Mouse (Mus musculus) hindbrain, embryonic 15.5 days (tissue): ENCODE measurements at regions not wholly inside any gene's neighbourhood (a gene's known extent, or its start where the extent isn't known, plus 50 kb on each side); places are given as distances from the start of the nearest gene placed in this dataset.

Source experiments
- ATAC-seq: fragments of 200-750 bp; cut with Nextera tagmentation; 2 replicates; pipeline ENCODE4 v1.8.0; 2017; ENCODE audit warnings: low read depth, moderate number of reproducible peaks, moderate TSS enrichment; ENCODE audit not compliant: low FRiP score
- H3K27ac ChIP-seq: fragments of 300-500 bp; sonication (generic); replicated peaks from 2 replicates; pipeline ENCODE4 v1.5.1; 2015; ENCODE audit warnings: mild to moderate bottlenecking, inconsistent platforms
- H3K27me3 ChIP-seq: fragments of 300-500 bp; sonication (generic); 2 replicates; pipeline ENCODE4 v1.6.1; 2015; ENCODE audit warnings: control low read depth, inconsistent platforms
- H3K36me3 ChIP-seq: fragments of 300-500 bp; sonication (generic); 2 replicates; pipeline ENCODE4 v1.6.1; 2015; ENCODE audit warnings: control low read depth, inconsistent platforms
- H3K4me1 ChIP-seq: fragments of 300-500 bp; sonication (generic); replicated peaks from 2 replicates; pipeline ENCODE4 v1.6.1; 2015; ENCODE audit warnings: control low read depth, inconsistent platforms
- H3K4me2 ChIP-seq: fragments of 300-500 bp; sonication (generic); 2 replicates; pipeline ENCODE4 v1.6.1; 2015; ENCODE audit warnings: moderate library complexity, mild to moderate bottlenecking, inconsistent platforms
- H3K4me3 ChIP-seq: fragments of 300-500 bp; sonication (generic); 2 replicates; pipeline ENCODE4 v1.5.1; 2015; ENCODE audit warnings: mild to moderate bottlenecking, inconsistent platforms
- H3K9ac ChIP-seq: fragments of 300-500 bp; sonication (generic); 2 replicates; pipeline ENCODE4 v1.6.1; 2015; ENCODE audit warnings: inconsistent platforms
- H3K9me3 ChIP-seq: fragments of 300-500 bp; sonication (generic); 2 replicates; pipeline ENCODE4 v1.6.1; 2016; ENCODE audit warnings: control low read depth, inconsistent platforms
- WGBS: fragments of 180-500 bp; shearing (Covaris S2); methylation state at CpG from one replicate; pipeline ENCODE4 v1.1.7; 2015; 5-methylcytosine and 5-hydroxymethylcytosine counted together

- no peak overlapping the region for H3K4me2 ChIP-seq
- H3K27me3 ChIP-seq: no peaks in the 10 kb centered on the region
- 96% methylated on average over 2 of the region's 2 CpGs for WGBS
- no peaks in the 10 kb centered on the region for H3K36me3 ChIP-seq
- no peak overlapping the region for H3K4me3 ChIP-seq
- no peak overlapping the region for H3K9ac ChIP-seq
- no peaks in the 10 kb centered on the region for H3K9me3 ChIP-seq
- H3K4me1 ChIP-seq: no peaks in the 10 kb centered on the region
- no peak overlapping the region for H3K27ac ChIP-seq
- no peak for ATAC-seq
Measured at GRCm38 (mm10) chr8:127662776-127663499, 599.2 kb downstream of the Pard3 start.

- H3K4me2 ChIP-seq: no peak overlapping the region
- no peak overlapping the region for H3K9ac ChIP-seq
- H3K36me3 ChIP-seq: no peaks in the 10 kb centered on the region
- H3K4me3 ChIP-seq: no peak overlapping the region
- H3K27me3 ChIP-seq: no peaks in the 10 kb centered on the region
- no peaks in the 10 kb centered on the region for H3K4me1 ChIP-seq
- ATAC-seq: no peak
- H3K27ac ChIP-seq: no peak overlapping the region
- H3K9me3 ChIP-seq: no peaks in the 10 kb centered on the region
- 72% methylated on average over 2 of the region's 2 CpGs for WGBS
Measured at GRCm38 (mm10) chr8:127666606-127667005, 602.9 kb downstream of the Pard3 start.

- Histone ChIP-seq H3K27ac (no peak overlapping the region), H3K4me1 (no peaks in the 10 kb centered on the region), H3K36me3 (no peaks in the 10 kb centered on the region), H3K27me3 (no peaks in the 10 kb centered on the region), H3K4me3 (no peak overlapping the region), H3K4me2 (no peak overlapping the region), H3K9ac (no peak overlapping the region), H3K9me3 (no peaks in the 10 kb centered on the region)
- ATAC-seq: no peak
- 63% methylated on average over 2 of the region's 2 CpGs for WGBS
Measured at GRCm38 (mm10) chr8:127668991-127669390, 605.3 kb downstream of the Pard3 start.

GRCm38 (mm10) chr8:127674063-127674462, 610.4 kb downstream of the Pard3 start:
- no peaks in the 10 kb centered on the region for H3K27me3 ChIP-seq
- H3K9ac ChIP-seq: no peak overlapping the region
- 90% methylated on average over 1 of the region's 1 CpGs for WGBS
- H3K4me2 ChIP-seq: no peak overlapping the region
- no peak overlapping the region for H3K27ac ChIP-seq
- no peaks in the 10 kb centered on the region for H3K4me1 ChIP-seq
- H3K36me3 ChIP-seq: no peaks in the 10 kb centered on the region
- ATAC-seq: no peak
- H3K9me3 ChIP-seq: no peaks in the 10 kb centered on the region
- H3K4me3 ChIP-seq: no peak overlapping the region

- Histone ChIP-seq H3K27me3 (no peaks in the 10 kb centered on the region), H3K9ac (no peak overlapping the region), H3K36me3 (no peaks in the 10 kb centered on the region), H3K4me3 (no peak overlapping the region), H3K4me2 (no peak overlapping the region), H3K9me3 (no peaks in the 10 kb centered on the region), H3K27ac (no peak overlapping the region), H3K4me1 (no peaks in the 10 kb centered on the region)
- WGBS: 82% methylated on average over 4 of the region's 4 CpGs
- no peak for ATAC-seq
Measured at GRCm38 (mm10) chr8:127675377-127675776, 611.7 kb downstream of the Pard3 start.

- Histone ChIP-seq H3K4me2 (no peak overlapping the region), H3K4me3 (no peak overlapping the region), H3K27me3 (no peaks in the 10 kb centered on the region), H3K4me1 (no peaks in the 10 kb centered on the region), H3K9me3 (no peaks in the 10 kb centered on the region), H3K9ac (no peak overlapping the region), H3K36me3 (no peaks in the 10 kb centered on the region), H3K27ac (no peak overlapping the region)
- 71% methylated on average over 3 of the region's 3 CpGs for WGBS
- ATAC-seq: no peak
Measured at GRCm38 (mm10) chr8:127680205-127680604, 616.5 kb downstream of the Pard3 start.

- no peak for ATAC-seq
- Histone ChIP-seq H3K36me3 (no peaks in the 10 kb centered on the region), H3K27me3 (no peaks in the 10 kb centered on the region), H3K4me3 (no peak overlapping the region), H3K9ac (no peak overlapping the region), H3K9me3 (no peaks in the 10 kb centered on the region), H3K4me2 (no peak overlapping the region), H3K27ac (no peak overlapping the region), H3K4me1 (no peaks in the 10 kb centered on the region)
- 35% methylated on average over 5 of the region's 5 CpGs for WGBS
Measured at GRCm38 (mm10) chr8:127684213-127684612, 620.5 kb downstream of the Pard3 start.

GRCm38 (mm10) chr8:127690792-127691191, 627.1 kb downstream of the Pard3 start:
- H3K4me1 ChIP-seq: no peaks in the 10 kb centered on the region
- no peak overlapping the region for H3K9ac ChIP-seq
- no peaks in the 10 kb centered on the region for H3K9me3 ChIP-seq
- no peak overlapping the region for H3K27ac ChIP-seq
- no peak overlapping the region for H3K4me3 ChIP-seq
- H3K27me3 ChIP-seq: no peaks in the 10 kb centered on the region
- ATAC-seq: no peak
- no peak overlapping the region for H3K4me2 ChIP-seq
- H3K36me3 ChIP-seq: no peaks in the 10 kb centered on the region
- 76% methylated on average over 4 of the region's 4 CpGs for WGBS

GRCm38 (mm10) chr8:127698404-127698803, 634.7 kb downstream of the Pard3 start:
- H3K4me1 ChIP-seq: no peaks in the 10 kb centered on the region
- no peak for ATAC-seq
- H3K4me2 ChIP-seq: no peak overlapping the region
- WGBS: 90% methylated on average over 4 of the region's 4 CpGs
- H3K4me3 ChIP-seq: no peak overlapping the region
- no peak overlapping the region for H3K27ac ChIP-seq
- no peaks in the 10 kb centered on the region for H3K27me3 ChIP-seq
- no peak overlapping the region for H3K9ac ChIP-seq
- H3K9me3 ChIP-seq: no peaks in the 10 kb centered on the region
- no peaks in the 10 kb centered on the region for H3K36me3 ChIP-seq

GRCm38 (mm10) chr8:127704406-127704805, 640.7 kb downstream of the Pard3 start:
- H3K4me1 ChIP-seq: peaks cover 9% of the 10 kb centered on the region

GRCm38 (mm10) chr8:127706051-127706835, 642.5 kb downstream of the Pard3 start:
- Histone ChIP-seq H3K27me3 (no peaks in the 10 kb centered on the region), H3K9ac (no peak overlapping the region), H3K36me3 (no peaks in the 10 kb centered on the region), H3K27ac (0 out of 2 replicates have a peak overlapping the region, but pooled peaks have one; percentile 55), H3K9me3 (no peaks in the 10 kb centered on the region), H3K4me3 (no peak overlapping the region), H3K4me2 (no peak overlapping the region), H3K4me1 (peaks cover 9% of the 10 kb centered on the region)
- peak; percentile 94 for ATAC-seq
- WGBS: 33% methylated on average over 16 of the region's 16 CpGs

More at GRCm38 (mm10) chr8:127704406-127704805, 640.7 kb downstream of the Pard3 start:
- Histone ChIP-seq H3K27me3 (no peaks in the 10 kb centered on the region), H3K4me2 (no peak overlapping the region), H3K9me3 (no peaks in the 10 kb centered on the region), H3K9ac (no peak overlapping the region), H3K36me3 (no peaks in the 10 kb centered on the region), H3K27ac (no peak overlapping the region), H3K4me3 (no peak overlapping the region)
- ATAC-seq: no peak
- 83% methylated on average over 4 of the region's 4 CpGs for WGBS

GRCm38 (mm10) chr8:127709439-127709838, 645.7 kb downstream of the Pard3 start:
- H3K27me3 ChIP-seq: no peaks in the 10 kb centered on the region
- ATAC-seq: no peak

More at GRCm38 (mm10) chr8:127709439-127709838, 645.7 kb downstream of the Pard3 start:
- Histone ChIP-seq H3K9me3 (no peaks in the 10 kb centered on the region), H3K27ac (no peak overlapping the region), H3K4me1 (peaks cover 9% of the 10 kb centered on the region), H3K4me3 (no peak overlapping the region), H3K9ac (no peak overlapping the region), H3K4me2 (no peak overlapping the region), H3K36me3 (no peaks in the 10 kb centered on the region)
- WGBS: 92% methylated on average over 5 of the region's 5 CpGs
